Comparison of ENCODE assay signal across 10 mouse cellular contexts in the genomic region with DNA sequence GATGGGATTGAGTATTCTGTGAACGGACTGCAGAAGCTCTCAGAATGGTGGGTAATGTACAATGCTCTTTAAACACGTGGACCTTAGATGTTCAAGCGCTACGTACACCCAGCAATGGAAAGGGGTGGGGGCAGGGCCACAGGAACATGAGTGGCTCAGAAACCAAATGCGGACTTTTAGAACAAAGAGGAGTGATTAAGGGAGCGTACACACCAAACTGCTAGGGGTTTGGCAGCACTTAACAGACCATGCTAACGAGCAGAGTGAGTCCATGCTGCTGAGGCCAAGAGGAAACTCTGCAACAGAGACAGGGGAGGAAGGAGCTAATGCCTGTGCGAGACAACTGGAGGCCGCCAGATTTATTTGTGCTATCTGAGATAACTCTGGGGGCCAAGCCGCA. TPM values are rescaled to one million over a fixed set of nuclear protein-coding genes. Genes with fewer than 3 reads are reported as not detected.
A peak's percentile ranks its signal among the peaks of the same experiment; 100 is the strongest.
DNase-seq lines count a peak whose midpoint lies in the region; ATAC-seq lines count a peak whose summit lies in the region.
"Had no signal": no experiment of that assay in that cellular context is flagged by ENCODE, and none has a peak within 500 bp of the region (broad histone marks: within the 10 kb centered on the region; RNA-seq: fewer than 3 reads in every experiment).

No protein-coding gene starts in this region.

- H3K9ac ChIP-seq in forebrain, embryonic 15.5 days (replicated peaks), result 0 out of 2 replicates have a peak overlapping the region, but pooled peaks have one; percentile 0
- no peak overlapping the region for H3K9ac ChIP-seq in midbrain, embryonic 14.5 days (replicated peaks; ENCODE audit: low read length)

- no peaks in the 10 kb centered on the region for H3K9me3 ChIP-seq in forebrain, embryonic 15.5 days
- H3K9me3 ChIP-seq in midbrain, embryonic 14.5 days (ENCODE audit: control insufficient read depth, low read length), result no peaks in the 10 kb centered on the region

- no peak overlapping the region for H3K4me3 ChIP-seq in forebrain, embryonic 15.5 days
- H3K4me3 ChIP-seq in midbrain, embryonic 14.5 days (replicated peaks; ENCODE audit: low read depth, low read length), result no peak overlapping the region

- peak; percentile 58 for DNase-seq in adrenal gland, postnatal 14 days
- DNase-seq in adrenal gland, postnatal 25 days, result no peak
- peak; percentile 18 for DNase-seq in kidney, postnatal 14 days
- no peak for DNase-seq in kidney, adult 8-10 months
- DNase-seq in midbrain, embryonic 14.5 days, result peak; percentile 21
- DNase-seq in gastrocnemius, adult 8-10 months (ENCODE audit: low spot score in 2 of 2), result no peak
- DNase-seq: cerebellum, adult 2 months had no signal

- H3K4me1 ChIP-seq in forebrain, embryonic 15.5 days, result peaks cover 19% of the 10 kb centered on the region
- peaks cover 11% of the 10 kb centered on the region; the same call in 1 of the 2 replicates for H3K4me1 ChIP-seq in midbrain, embryonic 14.5 days (ENCODE audit: control insufficient read depth, insufficient read depth, low read length)

- WGBS in forebrain, embryonic 15.5 days, result 8% methylated on average over 10 of the region's 10 CpGs
- WGBS in midbrain, embryonic 14.5 days, result 34% methylated on average over 10 of the region's 10 CpGs

- ATAC-seq in forebrain, embryonic 15.5 days (replicated peaks), result peak; percentile 68
- ATAC-seq in midbrain, embryonic 14.5 days (ENCODE audit: low FRiP score, low TSS enrichment), result no peak
- ATAC-seq in erythroblast, adult 5-6 weeks (replicated peaks; ENCODE audit: low FRiP score, poor library complexity, severe bottlenecking), result no peak

- peak overlapping the region; percentile 29 for H3K4me2 ChIP-seq in forebrain, embryonic 15.5 days (replicated peaks)
- no peak overlapping the region for H3K4me2 ChIP-seq in midbrain, embryonic 14.5 days (ENCODE audit: low read length)

- no peak overlapping the region for H3K27ac ChIP-seq in forebrain, embryonic 15.5 days (replicated peaks)
- no peak overlapping the region for H3K27ac ChIP-seq in midbrain, embryonic 14.5 days (replicated peaks; ENCODE audit: low read depth, low read length)

- H3K27me3 ChIP-seq in forebrain, embryonic 15.5 days, result no peaks in the 10 kb centered on the region
- H3K27me3 ChIP-seq in midbrain, embryonic 14.5 days (ENCODE audit: control insufficient read depth, insufficient read depth, low read length), result peaks cover 9% of the 10 kb centered on the region; the same call in 1 of the 2 replicates

- H3K36me3 ChIP-seq in forebrain, embryonic 15.5 days, result no peaks in the 10 kb centered on the region
- H3K36me3 ChIP-seq in midbrain, embryonic 14.5 days (ENCODE audit: control insufficient read depth, insufficient read depth, low read length), result no peaks in the 10 kb centered on the region

RNA-seq across cellular contexts. Expression of gene Sim2, which starts 58.6 kb away (rescaled TPM):
- not detected in 2 replicates for total RNA-seq in adrenal gland, postnatal 14 days (2021)
- total RNA-seq in adrenal gland, postnatal 25 days (2021), result not detected in 2 replicates
- 0.04 TPM in 1 of 2 replicates, not detected in the other for polyA plus RNA-seq in forebrain, embryonic 15.5 days (2015; fragmentation: Nextera tagmentation; extraction: Ambion mirVana)
- polyA plus RNA-seq in midbrain, embryonic 14.5 days (2014; fragmentation: Nextera tagmentation; extraction: Ambion mirVana), result 0.05 TPM in 1 of 2 replicates, not detected in the other
- total RNA-seq in gastrocnemius, adult 8-10 months (2022), result 10 to 100 TPM; 15.8 to 18.6 (median 18.4) TPM
- total RNA-seq in erythroblast, adult 5-6 weeks (2015; ENCODE audit: low replicate concordance), result not detected in 2 replicates
- not detected in 2 replicates for total RNA-seq in erythroblast, adult 5-6 weeks (2017; ENCODE audit: low replicate concordance)
- polyA plus RNA-seq: small intestine, adult 2 months had no signal

Comparison
In these comparisons a context has a peak if more than half of its experiments do, and no peak if none do; other contexts are left out.
1. DNase-seq: peak in adrenal gland, postnatal 14 days (single experiment), kidney, postnatal 14 days (single experiment) and midbrain, embryonic 14.5 days (single experiment); none in adrenal gland, postnatal 25 days (single experiment), kidney, adult 8-10 months (0 of 2) and gastrocnemius, adult 8-10 months (0 of 2).
2. RNA of gene Sim2, which starts 58.6 kb away (total RNA-seq): 15.8 to 18.6 TPM in gastrocnemius, adult 8-10 months; not detected in adrenal gland, postnatal 14 days, not detected in adrenal gland, postnatal 25 days and not detected in erythroblast, adult 5-6 weeks; every median in the first group is over 10 times any median in the second.